ENCODE assay signal across 17 mouse cellular contexts in genomic region chr3:94564356-94565010, GRCm38 (mm10). TPM values are rescaled to one million over a fixed set of nuclear protein-coding genes. Genes with fewer than 3 reads are reported as not detected.
DNase-seq lines count a peak whose midpoint lies in the region; ATAC-seq and TF ChIP-seq lines count a peak whose summit lies in the region.
"Had no signal": no experiment of that assay in that cellular context is flagged by ENCODE, and none has a peak within 500 bp of the region (broad histone marks: within the 10 kb centered on the region; RNA-seq: fewer than 3 reads in every experiment).

No protein-coding gene starts in this region.

- DNase-seq in cerebellum, adult 2 months = no peak
- DNase-seq in cerebellum, adult 18-20 months = no peak
- DNase-seq in layer of hippocampus, adult 2 months (ENCODE audit: low spot score in 2 of 2) = no peak
- DNase-seq in layer of hippocampus, postnatal 10 days (ENCODE audit: low spot score in 2 of 2) = no peak
- DNase-seq in A20 (ENCODE audit: low read depth, low spot score) = peak; percentile 33
- DNase-seq in right cerebral cortex, adult 2 months (ENCODE audit: low spot score in 2 of 2) = no peak
- no peak for DNase-seq in urinary bladder, postnatal 25 days (ENCODE audit: low spot score)
- DNase-seq: cerebellum, adult 9-10 months; embryo, embryonic 11 days; kidney, postnatal 10 days; liver, embryonic 13.5 days; thymus, adult 18-20 months had no signal

- ATAC-seq in intestine, embryonic 16.5 days = no peak

- no peaks in the 10 kb centered on the region for H3K9me3 ChIP-seq in intestine, embryonic 16.5 days (ENCODE audit: control insufficient read depth, low read length)
- H3K9me3 ChIP-seq: forebrain, embryonic 10.5 days; hindbrain, embryonic 13.5 days; liver, embryonic 13.5 days; megakaryocyte, embryonic 14.5 days had no signal

- TF ChIP-seq POLR2A in cerebellum, adult 2 months (IDR thresholded peaks at IDR 0.05; ENCODE audit: borderline replicate concordance, insufficient read depth, low read length) = no peak

- H3K4me3 ChIP-seq in cerebellum, adult 2 months (replicated peaks; ENCODE audit: insufficient read depth, low read depth, low read length) = no peak overlapping the region
- no peak overlapping the region for H3K4me3 ChIP-seq in layer of hippocampus, adult 2 months
- H3K4me3 ChIP-seq in intestine, embryonic 16.5 days (ENCODE audit: low read length) = no peak overlapping the region
- H3K4me3 ChIP-seq: forebrain, embryonic 10.5 days; hindbrain, embryonic 13.5 days; liver, embryonic 13.5 days; megakaryocyte, embryonic 14.5 days had no signal

- H3K27me3 ChIP-seq in cerebellum, adult 2 months (ENCODE audit: control insufficient read depth, insufficient read depth, low read length) = no peaks in the 10 kb centered on the region
- no peaks in the 10 kb centered on the region for H3K27me3 ChIP-seq in intestine, embryonic 16.5 days (replicated peaks; ENCODE audit: control insufficient read depth, insufficient read depth, low read length)
- H3K27me3 ChIP-seq: hindbrain, embryonic 13.5 days; liver, embryonic 13.5 days; megakaryocyte, embryonic 14.5 days had no signal

- TF ChIP-seq CTCF in cerebellum, adult 2 months (IDR thresholded peaks at IDR 0.05; ENCODE audit: borderline replicate concordance, insufficient read depth, low read depth, low read length) = 0 out of 2 replicates have a peak, but pooled peaks have one; percentile 5
- TF ChIP-seq CTCF in layer of hippocampus, adult 2 months (conservative IDR thresholded peaks at IDR 0.05) = peak; percentile 36

- H3K9ac ChIP-seq in intestine, embryonic 16.5 days (ENCODE audit: low read depth, low read length) = no peak overlapping the region
- H3K9ac ChIP-seq: hindbrain, embryonic 13.5 days; liver, embryonic 13.5 days had no signal

- WGBS in cerebellum, adult 2 months = 66% methylated on average over 4 of the region's 4 CpGs
- WGBS in intestine, embryonic 16.5 days = 59% methylated on average over 4 of the region's 4 CpGs

- H3K4me2 ChIP-seq in intestine, embryonic 16.5 days (ENCODE audit: low read depth, low read length) = no peak overlapping the region
- H3K4me2 ChIP-seq: heart, embryonic 11.5 days; hindbrain, embryonic 13.5 days; liver, embryonic 13.5 days had no signal

- H3K36me3 ChIP-seq in intestine, embryonic 16.5 days (ENCODE audit: control insufficient read depth, insufficient read depth, low read length) = peaks cover 4% of the 10 kb centered on the region; the same call in 1 of the 2 replicates

- no peaks in the 10 kb centered on the region for H3K4me1 ChIP-seq in cerebellum, adult 2 months (ENCODE audit: control insufficient read depth, insufficient read depth, low read length)
- peaks cover 12% of the 10 kb centered on the region for H3K4me1 ChIP-seq in intestine, embryonic 16.5 days (ENCODE audit: control insufficient read depth, insufficient read depth, low read length)

- no peak overlapping the region for H3K27ac ChIP-seq in cerebellum, adult 2 months (ENCODE audit: insufficient read depth, low read length)
- no peak overlapping the region for H3K27ac ChIP-seq in layer of hippocampus, adult 2 months
- H3K27ac ChIP-seq in intestine, embryonic 16.5 days (ENCODE audit: low read length) = 0 out of 2 replicates have a peak overlapping the region, but pooled peaks have one; percentile 37
- H3K27ac ChIP-seq: hindbrain, embryonic 13.5 days; liver, embryonic 13.5 days had no signal

RNA-seq across cellular contexts. Expression of gene Snx27, which starts 18.0 kb away (rescaled TPM):
- 55.9 and 58.6 TPM in 2 replicates for polyA plus RNA-seq in cerebellum, adult 2 months (2012; rRNA removed)
- 100 to 1,000 TPM; 102 to 108 TPM for total RNA-seq in layer of hippocampus, adult 2 months (2021)
- 10 to 100 TPM; 80.2 to 88.8 TPM for total RNA-seq in layer of hippocampus, postnatal 10 days (2021)
- polyA plus RNA-seq in intestine, embryonic 16.5 days (2015; fragmentation: Nextera tagmentation; extraction: Ambion mirVana) = 26.7 and 27.4 TPM in 2 replicates
